Mouse (Mus musculus): ENCODE data around the gene Tada3.

DNA sequence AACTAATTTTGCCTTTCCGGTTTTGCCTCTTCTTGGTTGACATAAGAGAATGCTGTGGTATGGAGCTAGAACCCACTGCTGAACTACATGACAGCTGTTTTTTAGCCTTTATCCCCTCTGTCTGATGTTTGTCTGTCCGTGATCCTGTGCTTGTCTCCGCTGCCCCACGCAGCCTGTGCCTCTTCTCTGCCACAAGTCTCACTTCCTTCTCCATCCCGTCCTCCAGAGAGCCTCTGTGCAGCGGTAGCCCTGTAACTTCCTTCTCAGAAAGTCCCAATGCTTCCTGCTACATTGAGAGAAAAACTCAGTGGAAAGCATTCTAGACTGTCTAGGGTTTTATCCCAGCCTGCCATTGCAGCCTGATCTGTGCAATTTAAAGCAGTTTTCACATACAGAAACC lies 1.6 kb upstream of the Tada3 start:
- no peak for TF ChIP-seq CTCF (IDR thresholded peaks at IDR 0.05; ENCODE audit: extremely low read depth, insufficient read length, insufficient replicate concordance, low read depth, low read length)
- TF ChIP-seq POLR2A (IDR thresholded peaks at IDR 0.05; ENCODE audit: low read depth, low read length) = no peak
